Mouse (Mus musculus) left cerebral cortex, adult 11 months (tissue): Measurements from ENCODE around the gene Fchsd2.

Experiments
- DNase-seq: peaks from one replicate; pipeline ENCODE4 v3.0.0; 2022; ENCODE audit warnings: low spot score

Gene Fchsd2

DNA sequence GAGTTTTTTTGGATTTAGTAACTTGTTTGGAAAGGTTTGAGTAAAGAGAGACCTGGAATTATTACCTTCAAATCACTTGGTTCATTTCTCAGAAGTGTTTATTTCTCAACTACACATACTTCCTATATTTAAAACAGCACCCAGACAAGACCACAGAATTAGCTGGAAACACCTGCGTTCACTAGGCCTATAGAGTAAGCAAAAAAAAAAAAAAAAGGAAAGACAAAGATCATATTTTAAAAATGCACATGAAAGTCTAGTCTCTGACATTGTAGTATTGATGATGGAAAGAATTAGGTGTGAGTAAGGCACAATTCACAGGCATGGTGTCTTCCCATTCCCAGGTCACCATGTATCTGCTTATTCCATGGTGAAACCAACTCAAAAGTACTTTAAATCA is 118.2 kb downstream of the Fchsd2 start:
- DNase-seq, result no peak

DNA sequence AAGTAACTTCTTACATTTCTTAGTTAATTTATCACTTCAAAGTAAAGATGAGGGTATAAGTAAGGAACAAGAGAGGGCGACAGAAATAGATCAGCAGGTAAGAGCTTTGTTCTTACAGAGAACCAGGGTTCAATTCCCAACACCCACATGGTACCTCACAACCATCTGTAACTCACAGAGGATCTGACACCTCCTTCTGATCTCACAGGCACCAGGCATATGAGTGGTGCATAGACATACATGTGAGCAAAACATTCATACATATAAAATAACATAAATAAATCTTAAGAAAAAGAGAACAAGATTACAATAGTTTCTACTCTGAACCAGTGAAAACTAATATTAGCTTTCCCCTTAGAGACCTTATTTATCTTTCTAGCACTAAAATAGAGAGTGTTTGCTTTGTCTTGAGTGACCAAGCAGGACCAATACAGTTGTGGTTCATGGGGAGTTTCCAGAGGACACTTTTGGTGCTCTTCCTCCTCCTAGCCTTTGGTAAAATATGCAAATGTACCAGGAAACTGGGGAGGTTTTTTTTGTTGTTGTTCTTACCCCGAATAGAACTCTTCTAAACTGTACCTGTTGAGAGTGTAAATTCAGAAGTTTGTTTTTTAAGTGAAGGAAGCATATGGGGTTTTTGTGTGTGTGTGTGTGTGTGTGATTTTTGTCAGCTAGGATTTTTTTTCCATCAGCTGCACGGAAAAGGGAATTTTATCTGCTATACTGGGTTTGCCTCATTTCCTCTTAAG is 121.0 kb downstream of the Fchsd2 start:
- no peak for DNase-seq

DNA sequence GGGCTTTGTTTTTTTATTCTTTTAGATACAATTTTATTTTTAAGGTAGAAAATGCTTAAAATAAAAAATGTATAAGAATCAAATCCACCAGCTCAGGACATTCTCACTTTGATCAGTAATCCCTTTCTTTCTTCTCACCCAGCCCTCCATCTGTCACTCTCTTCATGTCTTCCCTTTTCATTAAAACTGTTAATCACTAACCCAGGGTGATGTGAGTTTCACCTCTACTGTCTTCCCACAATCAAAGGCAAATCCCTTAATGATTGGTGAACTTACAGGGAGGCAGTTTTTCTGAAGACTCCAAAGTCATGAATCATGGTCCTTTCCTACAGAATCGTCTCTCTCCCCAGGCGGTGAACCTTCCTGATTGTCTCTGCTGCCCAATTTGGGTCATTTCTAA is 124.1 kb downstream of the Fchsd2 start:
- DNase-seq, result no peak

DNA sequence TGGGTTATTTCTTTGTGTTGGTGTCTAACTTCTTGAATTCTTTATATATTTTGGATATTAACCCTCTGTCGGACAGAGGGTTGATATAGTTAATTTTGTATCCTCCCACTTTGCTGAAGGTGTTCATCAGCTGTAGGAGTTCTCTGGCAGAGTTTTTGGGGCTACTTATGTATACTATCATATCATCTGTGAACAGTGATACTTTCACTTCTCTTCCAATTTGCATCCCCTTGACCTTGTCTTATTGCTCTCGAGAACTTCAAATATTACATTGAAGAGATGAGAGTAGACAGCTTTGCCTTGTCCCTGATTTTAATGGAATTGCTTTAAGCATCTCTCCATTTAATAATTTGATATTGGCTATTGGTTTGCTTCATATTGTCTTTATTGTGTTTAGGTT is 130.8 kb downstream of the Fchsd2 start:
- no peak for DNase-seq

DNA sequence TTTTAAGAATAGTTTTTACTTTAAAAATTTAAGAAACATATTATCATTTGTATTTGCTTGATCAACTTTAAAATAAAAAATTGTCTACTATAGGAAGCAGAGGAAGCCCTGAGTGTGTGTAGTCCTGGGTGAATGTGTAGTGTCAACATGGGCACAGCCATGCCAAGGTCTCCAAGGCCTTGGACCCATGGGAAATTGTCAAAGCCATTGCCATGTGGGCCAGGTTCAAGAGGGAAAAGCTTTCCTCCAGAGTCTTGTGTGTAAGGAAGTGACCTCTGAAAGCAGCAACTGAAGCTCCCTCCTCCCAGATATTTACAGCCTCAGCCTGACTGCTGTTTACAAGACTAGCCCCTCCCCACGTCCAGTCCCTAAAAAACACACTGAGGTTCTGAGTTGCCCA is 136.7 kb downstream of the Fchsd2 start:
- DNase-seq, result no peak

DNA sequence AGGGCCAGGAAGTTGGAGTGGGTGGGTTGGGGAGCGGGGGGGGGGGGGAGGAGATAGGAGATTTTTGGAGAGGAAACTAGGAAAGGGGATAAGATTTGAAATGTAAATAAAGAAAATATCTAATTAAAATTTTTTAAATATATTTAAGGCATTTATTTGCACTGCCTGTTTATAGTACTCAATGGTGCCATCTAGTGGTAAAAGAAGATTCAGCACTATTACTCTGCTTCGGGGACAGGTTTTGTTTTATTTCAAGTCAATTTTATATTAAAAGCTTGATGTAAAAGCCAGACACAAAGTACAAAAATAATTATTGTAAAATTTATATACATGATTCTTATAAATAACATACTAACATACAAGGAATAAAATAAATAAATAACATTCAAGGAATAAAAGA is 138.8 kb downstream of the Fchsd2 start:
- peak; percentile 26 for DNase-seq

DNA sequence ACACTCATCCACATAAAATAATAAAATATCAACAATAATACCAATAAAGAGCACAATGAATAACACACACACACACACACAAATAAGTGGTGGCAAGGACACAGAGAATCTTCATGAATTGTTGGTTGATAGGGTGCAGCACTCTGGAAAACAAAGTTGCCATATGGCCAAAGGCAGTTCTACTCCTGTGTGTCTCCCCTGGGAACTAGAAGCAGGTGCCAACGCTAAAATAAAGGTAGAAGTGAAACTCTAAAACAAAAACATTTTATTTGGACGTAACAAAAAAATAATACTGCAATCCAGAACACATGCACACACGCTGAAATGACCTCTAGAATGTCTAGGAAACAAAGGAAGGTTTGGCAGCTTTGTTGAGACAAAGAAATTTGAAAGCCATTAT is 140.1 kb downstream of the Fchsd2 start:
- DNase-seq, result no peak

DNA sequence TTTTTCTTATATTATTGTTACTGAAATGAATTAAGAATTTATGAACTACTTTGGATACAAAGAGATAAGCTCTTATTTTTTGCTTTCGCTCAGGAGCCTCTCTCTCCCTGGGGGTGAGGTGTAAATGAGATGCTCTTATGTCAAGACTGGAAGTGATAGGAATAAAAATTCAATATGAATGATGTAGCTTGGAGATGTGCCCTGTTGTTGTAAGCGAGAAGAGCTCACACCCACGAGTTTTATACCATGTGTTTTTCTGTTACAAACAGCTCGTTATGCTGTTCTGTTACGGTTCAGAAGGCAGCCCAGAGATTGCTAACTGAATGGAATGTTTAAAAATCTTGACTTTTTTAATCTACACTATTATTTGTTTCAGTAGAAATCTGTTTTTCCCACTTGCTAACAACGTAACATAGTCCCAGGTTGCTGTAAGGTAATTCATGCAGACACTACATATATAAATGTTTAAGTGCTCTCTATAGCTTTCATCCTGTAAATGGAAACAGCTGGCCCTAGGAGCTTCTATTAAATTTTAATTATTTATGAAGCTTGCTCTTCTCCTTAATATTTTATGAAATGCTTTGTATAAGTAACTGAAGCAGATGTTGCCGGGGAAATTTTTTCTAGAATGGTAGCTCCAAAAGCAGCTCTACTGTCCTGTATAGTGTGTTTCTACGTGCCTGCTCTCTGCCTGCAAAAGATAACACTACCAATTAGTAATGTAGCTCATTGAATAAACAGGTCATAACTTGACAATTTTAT is 144.2 kb downstream of the Fchsd2 start:
- DNase-seq, result no peak

DNA sequence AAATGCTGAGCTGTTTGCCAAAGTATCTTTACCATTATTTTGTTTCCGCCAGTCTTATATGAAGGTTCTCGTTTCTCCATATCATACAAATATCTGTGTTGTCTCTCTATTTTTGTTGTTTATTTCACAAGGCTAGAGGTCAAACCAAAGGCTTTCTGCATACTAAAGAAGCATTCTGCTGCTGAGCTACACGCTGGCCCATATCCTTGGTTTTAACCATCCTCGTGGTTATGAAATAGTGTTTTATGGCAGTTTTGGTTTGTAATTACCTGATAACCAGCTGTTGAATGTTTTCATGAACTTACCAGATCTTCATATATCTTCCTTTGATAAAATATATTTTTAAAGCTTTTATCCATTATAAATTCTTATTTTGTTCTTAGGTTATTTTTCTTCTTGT is 156.1 kb downstream of the Fchsd2 start:
- no peak for DNase-seq

DNA sequence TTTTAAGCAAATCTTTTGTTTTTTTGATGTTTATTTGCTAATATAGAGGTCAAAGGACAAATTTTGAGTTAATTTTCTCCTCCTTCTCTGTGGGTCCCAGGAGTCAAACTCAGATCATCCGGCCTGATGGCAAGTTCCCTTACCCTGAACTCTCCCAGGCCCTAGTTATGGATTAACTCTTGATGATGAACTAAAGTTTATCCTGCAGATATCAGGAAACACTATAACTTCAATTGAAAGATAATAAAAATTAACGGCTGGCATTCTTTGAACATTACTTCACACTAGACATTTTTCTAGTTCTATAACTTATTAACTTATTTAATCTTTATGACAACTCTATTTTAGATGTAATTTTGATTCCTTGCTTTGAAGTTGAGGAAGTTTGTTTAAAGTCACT is 156.5 kb downstream of the Fchsd2 start:
- DNase-seq, result no peak

DNA sequence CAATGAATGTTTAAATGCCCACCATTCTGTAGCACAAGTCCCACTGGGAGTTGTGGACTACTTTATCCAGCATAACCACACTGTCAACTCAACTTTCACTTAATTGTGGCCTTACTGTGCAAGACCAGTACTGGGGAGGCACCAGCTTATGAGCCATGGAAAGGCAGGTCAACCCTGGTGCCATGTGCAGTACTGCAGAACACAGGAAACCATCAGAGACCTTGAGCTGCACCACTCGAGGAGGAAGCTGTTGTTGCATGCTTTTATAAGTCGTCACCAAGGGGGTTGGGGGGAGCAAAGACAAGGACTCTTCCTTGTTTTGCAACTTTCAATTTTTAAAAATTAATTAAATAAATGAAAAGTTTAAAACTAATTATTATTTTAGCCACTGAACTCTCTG is 160.4 kb downstream of the Fchsd2 start:
- DNase-seq, result no peak

DNA sequence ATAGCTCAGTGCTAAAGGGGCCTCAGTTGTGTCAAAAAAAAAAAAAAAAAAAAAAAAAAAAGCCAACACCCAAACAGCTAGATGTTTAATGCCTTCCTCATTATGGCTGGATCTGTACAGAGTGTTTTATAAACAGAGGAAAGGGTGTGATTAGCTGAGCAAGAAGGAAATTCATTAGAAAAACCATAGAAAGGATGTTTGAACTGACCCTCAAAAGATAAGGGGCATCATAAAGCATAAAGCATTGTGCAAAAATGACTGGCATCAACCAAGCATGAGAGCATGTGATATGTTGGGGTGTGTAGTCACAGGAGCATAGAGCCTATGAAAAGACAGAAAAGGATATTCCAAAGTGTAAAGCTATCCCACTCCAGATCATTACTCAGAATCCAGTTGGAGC is 165.8 kb downstream of the Fchsd2 start:
- no peak for DNase-seq

DNA sequence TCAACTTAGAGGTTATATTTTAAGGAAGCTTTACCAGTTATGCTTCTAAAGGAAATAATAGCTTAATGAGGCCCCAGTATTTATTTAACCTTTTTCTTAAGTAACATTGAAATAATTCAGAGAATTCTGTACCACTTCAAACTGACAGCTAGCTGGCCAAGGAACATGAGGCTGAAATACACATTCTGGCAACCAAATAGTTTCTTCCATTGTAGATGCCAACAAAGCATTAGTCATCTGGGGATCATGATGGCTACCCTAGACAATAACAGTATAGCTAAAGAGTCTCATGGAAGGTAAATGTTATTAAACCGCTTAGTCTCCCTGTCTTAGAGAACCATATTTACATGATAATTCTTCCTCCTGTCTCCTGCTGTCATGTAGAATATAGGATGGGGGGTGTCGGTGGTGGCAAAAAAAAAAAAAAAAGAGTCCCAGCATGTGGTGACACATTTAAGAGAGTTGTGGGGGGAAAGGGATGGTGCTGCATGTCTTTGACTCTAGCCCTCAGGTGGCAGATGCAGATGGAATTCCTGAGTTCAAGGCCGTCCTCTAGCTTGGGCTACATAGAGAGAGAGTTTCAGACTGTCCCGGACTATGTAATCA is 169.4 kb downstream of the Fchsd2 start:
- DNase-seq, result no peak

DNA sequence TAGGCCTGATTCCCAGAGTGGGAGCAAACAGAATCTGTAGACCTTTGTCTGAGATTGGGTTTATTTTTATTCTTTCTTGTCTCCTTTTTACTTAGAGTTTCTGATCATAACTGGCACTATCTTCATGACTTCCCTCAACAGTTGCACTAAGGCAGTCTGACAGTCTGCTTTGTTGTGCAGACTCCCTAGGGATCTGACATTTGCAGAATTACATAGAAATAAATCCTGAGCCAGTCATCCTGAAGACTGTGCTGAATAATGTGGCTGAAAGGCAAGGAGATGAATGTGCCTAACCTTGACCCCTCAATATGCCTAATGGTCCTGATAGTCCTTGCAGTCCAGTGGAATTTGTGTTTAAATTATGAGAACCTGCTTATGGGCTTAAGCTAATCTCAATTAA is 170.8 kb downstream of the Fchsd2 start:
- DNase-seq, result no peak

DNA sequence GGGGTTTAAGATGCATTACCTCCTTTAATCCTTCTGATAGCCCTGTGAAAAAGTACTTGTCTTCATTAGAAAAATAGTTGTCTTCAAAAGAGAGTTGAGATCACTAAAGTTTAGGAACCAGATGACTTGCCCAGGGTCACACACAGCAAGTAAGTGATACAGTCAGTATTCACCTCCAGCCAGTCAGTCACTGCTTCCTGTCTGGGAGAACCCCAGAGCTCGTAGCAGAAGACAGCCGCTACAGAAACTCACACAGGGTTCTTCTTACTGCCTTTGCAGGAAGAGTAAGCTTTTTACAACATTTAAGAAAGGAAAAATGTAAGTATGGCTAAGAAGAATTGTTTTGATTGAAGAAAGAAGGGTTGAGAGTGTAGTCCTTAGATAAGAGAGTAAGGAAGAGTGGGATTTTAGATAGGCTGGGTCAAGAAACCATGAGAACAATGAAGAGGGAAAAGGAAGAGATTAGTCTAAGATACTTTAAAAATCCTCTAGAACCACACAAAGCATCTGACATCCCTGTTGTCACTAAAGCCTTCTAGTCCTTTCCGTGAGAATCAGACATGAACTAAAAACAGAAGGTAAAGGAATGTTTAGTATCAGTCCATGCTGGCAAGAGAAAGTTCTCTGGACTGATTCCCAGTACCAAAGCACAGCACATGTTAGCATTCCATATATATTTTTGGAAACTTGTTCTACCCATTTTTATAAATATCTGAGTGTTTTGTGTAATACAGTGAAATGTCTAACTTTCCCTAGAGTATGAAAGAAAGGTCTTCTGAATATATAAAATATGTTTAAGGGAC is 175.0 kb downstream of the Fchsd2 start:
- DNase-seq, result peak; percentile 18

DNA sequence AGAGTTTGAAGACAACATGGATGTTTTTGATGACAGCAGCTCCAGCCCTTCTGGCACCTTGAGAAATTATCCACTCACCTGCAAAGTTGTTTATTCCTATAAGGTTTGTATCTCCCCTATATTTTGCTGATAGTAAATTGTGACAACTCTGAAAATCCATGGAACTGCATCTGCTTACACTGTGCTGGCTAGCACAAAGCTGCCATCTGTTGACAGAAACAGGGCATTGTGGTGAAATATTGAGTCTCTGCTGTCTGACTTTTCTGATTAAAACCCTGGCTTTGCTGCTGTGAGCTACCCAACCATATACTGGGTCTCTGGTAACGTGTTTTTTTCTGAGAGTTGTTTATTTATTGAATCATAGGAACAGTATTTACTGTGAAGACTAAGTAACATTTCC is 178.9 kb downstream of the Fchsd2 start:
- no peak for DNase-seq

DNA sequence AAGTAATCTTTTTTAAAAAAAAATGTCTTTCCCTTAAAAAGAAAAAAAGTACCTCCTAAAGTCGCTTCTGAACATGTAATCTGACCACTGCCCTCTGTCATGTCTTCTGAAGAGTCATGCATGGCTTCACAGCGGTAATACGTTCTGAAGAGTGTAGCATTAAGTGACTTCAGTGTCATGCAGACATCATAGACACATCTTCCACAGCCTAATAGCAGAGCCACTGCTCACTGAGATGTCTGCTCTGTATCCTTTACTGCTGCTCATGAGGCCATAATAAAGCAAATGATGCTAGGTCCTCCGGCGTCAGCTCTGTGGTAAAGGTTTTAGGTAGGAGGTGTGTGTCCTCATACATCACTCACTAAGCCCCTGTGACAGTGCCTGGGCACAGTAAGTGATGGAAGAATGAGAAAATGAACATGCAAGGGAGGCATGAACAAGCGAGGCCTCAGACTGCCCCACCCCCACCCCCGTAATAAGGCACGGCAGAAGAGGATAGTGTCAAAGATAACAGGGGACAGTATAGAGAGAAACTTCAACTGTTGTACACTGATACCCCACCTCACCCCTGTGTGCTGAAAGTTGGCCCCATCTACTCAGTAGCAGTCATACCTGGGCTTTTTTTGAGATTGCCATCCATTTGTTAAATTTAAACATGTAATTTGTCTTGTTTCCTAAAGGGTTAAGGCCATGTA is 179.9 kb downstream of the Fchsd2 start:
- DNase-seq, result no peak

DNA sequence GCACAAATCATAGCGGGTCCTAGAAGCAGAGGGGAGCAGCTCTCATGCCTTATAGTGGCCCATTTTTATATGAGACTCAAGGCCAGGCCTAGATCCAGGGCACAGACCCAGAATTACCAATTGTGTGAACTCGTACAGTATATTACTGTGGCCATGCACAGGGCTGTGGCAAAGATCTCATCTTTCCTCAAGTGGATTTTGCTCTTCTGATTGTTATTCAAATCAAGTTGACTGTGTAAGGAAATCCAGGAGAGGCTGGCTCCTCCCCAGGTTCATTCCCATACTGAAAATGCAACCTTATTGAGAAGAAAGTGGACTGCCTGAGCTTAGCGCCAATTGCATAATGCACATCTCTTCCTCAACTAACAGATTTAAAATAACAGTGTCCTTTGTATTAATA is 190.1 kb downstream of the Fchsd2 start:
- no peak for DNase-seq

DNA sequence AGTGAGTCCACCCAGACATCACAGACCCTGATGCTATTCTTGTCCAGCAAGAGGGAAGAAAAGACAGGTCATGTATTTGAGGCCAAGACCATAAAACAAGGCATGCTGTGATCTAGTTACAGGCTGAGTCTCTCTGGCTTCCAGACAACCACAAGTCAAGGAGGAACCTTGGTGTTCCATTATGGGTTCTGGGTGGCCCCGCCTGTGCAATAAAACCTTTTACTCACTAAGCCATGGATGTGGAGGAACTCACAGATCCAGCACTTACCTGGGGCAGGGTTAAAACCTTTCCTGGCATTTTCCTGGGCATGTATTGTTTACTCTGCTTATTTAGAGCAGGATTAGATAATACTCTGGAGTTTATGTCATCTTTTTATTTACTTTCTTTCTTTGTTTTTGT is 191.8 kb downstream of the Fchsd2 start:
- DNase-seq, result no peak

DNA sequence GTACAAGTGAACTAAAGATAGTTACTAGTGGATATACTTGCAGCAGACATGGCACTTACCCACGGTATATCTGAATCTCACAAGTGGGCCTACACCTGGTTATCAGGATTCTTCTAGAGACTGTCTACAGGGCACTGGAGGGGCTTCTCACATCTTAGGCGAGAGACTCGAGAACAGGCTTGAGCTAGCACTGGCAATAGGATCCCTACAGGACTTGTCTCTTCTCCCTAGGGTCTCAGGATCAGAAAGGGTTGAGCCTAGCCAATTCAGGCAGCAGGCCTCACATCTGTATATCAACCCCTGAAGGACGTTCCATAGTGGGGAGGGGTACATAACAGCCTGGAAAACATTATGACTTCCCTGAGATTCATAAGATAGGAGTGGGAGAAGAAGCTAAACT is 194.2 kb downstream of the Fchsd2 start:
- no peak for DNase-seq

DNA sequence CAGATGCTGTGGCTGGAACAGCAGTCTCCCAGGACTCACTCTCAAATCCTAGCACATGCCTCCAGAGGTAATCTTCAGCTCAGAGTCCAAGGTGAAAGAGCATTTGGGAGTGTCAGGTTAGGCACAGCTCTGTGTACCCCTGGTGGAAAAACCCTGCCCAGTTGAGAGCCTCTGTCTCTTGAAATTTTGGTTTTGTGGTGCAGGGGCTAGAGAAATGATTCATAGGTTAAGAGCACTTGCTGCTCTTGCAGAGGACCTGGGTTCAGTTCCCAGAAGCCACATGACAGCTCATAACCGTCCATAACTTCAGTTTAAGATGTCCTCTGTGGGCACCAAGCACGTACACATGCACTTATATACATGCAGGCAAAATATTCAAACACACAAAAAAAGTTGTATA is 195.2 kb downstream of the Fchsd2 start:
- no peak for DNase-seq

DNA sequence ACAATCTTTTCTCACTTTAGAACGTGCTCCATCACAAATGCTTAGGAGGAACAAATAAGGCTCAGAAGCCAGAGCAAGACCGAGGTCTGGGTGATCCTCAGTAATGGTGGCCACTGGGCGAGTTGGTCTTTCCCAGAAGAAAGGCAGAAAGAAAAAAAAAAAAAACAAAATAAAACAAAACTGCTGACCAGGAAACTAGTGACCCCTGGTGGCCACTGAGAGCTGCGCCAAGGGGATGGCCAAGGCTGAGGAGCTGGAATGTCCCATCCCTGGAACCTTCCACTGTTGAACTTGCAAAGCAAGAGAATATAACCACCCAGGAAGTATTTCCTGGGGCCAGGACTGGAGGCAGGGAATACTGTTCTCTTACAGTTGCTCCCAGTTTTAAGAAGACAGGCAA is 195.8 kb downstream of the Fchsd2 start:
- DNase-seq, result no peak
